29 mouse cellular contexts compared by ENCODE assay signal in the genomic region with DNA sequence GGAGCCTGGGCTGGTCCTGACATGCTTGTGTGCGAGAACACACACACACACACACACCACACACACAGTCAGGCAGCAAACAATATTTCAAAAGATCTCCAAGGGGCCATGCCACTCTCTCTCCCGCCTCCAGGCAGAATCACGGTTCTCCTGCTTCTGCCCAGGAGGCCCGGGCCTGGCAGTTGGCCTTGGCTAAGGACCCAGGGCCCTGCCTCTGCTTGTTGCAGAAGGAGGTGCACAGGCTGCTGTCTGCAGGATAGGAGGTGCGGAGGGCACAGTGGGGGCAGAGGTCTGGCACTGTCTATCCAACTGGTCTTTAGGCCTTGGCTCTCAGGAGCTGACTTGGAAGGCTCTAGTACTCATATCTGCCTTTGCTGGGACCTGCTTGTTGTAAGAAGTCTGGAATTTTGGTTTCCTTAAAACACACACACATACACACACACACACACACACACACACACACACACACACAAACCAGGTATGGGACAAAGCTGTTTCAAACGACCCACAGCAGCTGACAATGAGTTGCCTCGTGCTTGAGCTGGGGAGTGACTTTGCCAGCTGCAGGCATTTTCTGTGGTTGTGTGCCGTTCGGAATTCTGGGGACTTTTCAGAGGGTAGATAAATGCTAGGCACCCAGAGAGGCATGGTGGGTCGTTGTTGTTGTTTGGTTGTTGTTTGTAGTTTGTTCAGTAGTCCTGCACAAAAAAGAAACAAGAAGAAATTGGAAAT. TPM values are rescaled to one million over a fixed set of nuclear protein-coding genes. Genes with fewer than 3 reads are reported as not detected.
"Had no signal": no experiment of that assay in that cellular context is flagged by ENCODE, and none has a peak within 500 bp of the region (broad histone marks: within the 10 kb centered on the region; RNA-seq: fewer than 3 reads in every experiment).

No protein-coding gene starts in this region.

- H3K36me3 ChIP-seq: heart, embryonic 10.5 days; heart, embryonic 12.5 days; hindbrain, embryonic 10.5 days; hindbrain, embryonic 12.5 days; hindbrain, embryonic 15.5 days; kidney, embryonic 15.5 days; limb, embryonic 12.5 days; liver, embryonic 13.5 days; liver, embryonic 15.5 days had no signal

- H3K27me3 ChIP-seq: heart, embryonic 12.5 days; hindbrain, embryonic 15.5 days; kidney, embryonic 15.5 days; limb, embryonic 12.5 days; liver, embryonic 13.5 days; liver, embryonic 15.5 days had no signal

- H3K4me1 ChIP-seq: heart, embryonic 12.5 days; hindbrain, embryonic 12.5 days; hindbrain, embryonic 15.5 days; limb, embryonic 12.5 days; liver, embryonic 15.5 days had no signal

- H3K9me3 ChIP-seq: heart, embryonic 10.5 days; heart, embryonic 12.5 days; hindbrain, embryonic 10.5 days; hindbrain, embryonic 15.5 days; kidney, embryonic 15.5 days; liver, embryonic 15.5 days had no signal

- H3K9ac ChIP-seq: heart, embryonic 12.5 days; hindbrain, embryonic 12.5 days; hindbrain, embryonic 15.5 days; kidney, embryonic 15.5 days; limb, embryonic 12.5 days; liver, embryonic 13.5 days; liver, embryonic 15.5 days had no signal

- H3K4me3 ChIP-seq: gastrocnemius, adult 2 months; heart, embryonic 10.5 days; heart, embryonic 12.5 days; hindbrain, embryonic 10.5 days; hindbrain, embryonic 12.5 days; hindbrain, embryonic 15.5 days; kidney, embryonic 15.5 days; limb, embryonic 12.5 days; liver, embryonic 13.5 days; liver, embryonic 15.5 days had no signal

- ATAC-seq: hindbrain, postnatal 0 days; intestine, embryonic 16.5 days had no signal

- H3K27ac ChIP-seq: gastrocnemius, adult 2 months; heart, embryonic 10.5 days; hindbrain, embryonic 10.5 days; hindbrain, embryonic 12.5 days; hindbrain, embryonic 15.5 days; hindbrain, postnatal 0 days; kidney, embryonic 15.5 days; kidney, postnatal 0 days; limb, embryonic 12.5 days; liver, embryonic 13.5 days; liver, embryonic 15.5 days had no signal

- DNase-seq: gastrocnemius, adult 2 months; gastrocnemius, postnatal 10 days; gastrocnemius, postnatal 25 days; heart, adult 18-20 months; heart, postnatal 10 days; heart, postnatal 4 days; kidney, adult 11 months; kidney, adult 2 months; kidney, adult 9 months; kidney, postnatal 14 days; kidney, postnatal 36 days; layer of hippocampus, adult 9-11 months; layer of hippocampus, postnatal 36 days; left cerebral cortex, postnatal 4 days; liver; liver, embryonic 13.5 days had no signal

- H3K4me2 ChIP-seq: heart, embryonic 12.5 days; hindbrain, embryonic 12.5 days; hindbrain, embryonic 15.5 days; kidney, embryonic 15.5 days; limb, embryonic 12.5 days; liver, embryonic 11.5 days; liver, embryonic 13.5 days; liver, embryonic 15.5 days had no signal

RNA-seq across cellular contexts. Expression of gene Arhgef19, which starts 23.8 kb away (rescaled TPM):
- total RNA-seq: granulocyte monocyte progenitor cell, adult 5-6 weeks had no signal

RNA-seq across cellular contexts. Expression of gene Rsg1, which starts 49.3 kb away (rescaled TPM):
- total RNA-seq: gastrocnemius, adult 2 months had no signal
